Mouse (Mus musculus): ENCODE measurements around the gene Mpdz. TPM values are rescaled to one million over a fixed set of nuclear protein-coding genes. Genes with fewer than 3 reads are reported as not detected.

Mpdz gene
- total RNA-seq, 2 experiments from 2014 or later: 54.5 to 66.2 TPM

DNA sequence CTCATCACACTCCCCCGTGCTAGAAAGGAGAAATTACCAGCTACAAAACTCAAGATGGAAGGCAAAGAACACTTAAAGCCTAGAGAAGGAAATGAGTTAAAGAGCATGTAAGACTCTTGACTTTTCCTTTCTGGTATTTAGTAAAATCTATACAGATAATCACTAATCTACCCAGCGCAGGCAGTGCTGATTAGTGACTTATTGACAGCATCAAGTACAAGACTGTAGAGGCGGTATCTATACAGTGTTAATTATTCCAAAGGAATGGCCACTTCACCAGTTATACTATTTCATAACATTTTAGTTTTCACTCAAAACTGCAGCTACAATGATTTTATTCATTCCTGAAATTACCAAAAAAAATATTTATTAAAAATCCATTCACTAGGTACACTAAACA is 49.7 kb downstream of the Mpdz start:
- DNase-seq: no peak

DNA sequence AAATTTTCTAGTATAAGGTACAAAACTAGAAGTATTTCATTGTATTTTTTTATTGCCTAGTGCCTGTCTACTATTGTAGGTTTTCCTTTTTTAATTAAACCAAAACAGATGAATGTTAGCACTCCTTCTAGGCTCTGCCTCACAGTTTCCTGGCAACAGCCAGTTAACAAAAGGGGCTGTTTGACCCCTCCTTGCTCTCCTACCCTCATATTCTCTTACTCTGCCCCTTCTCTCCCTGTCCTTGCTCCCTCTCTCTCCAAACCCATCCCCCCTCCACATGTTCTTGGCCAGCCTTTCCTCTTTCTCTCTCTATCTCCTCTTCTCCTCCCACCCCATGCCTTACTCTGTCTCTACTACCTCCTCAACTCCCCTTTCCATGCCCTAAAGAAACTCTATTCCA is 53.4 kb downstream of the Mpdz start:
- DNase-seq: no peak

DNA sequence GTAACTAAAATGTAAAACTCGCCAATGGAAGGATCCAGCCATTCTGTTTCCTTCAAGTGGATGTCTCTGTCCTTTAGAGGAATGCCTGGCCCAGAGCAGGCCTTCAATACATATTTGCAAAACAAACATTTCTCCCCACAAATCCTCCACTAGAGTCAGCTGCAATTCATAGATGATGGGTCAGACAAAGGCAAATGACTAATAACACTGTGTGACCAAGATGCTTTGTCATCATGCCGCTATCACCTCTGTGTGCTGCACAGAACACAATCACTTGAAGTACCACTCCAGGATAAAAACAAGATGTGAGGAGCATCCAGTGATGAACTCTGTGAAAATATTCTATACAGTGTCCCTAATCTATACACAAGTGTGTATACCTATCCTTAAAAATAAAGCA is 55.0 kb downstream of the Mpdz start:
- no peak for DNase-seq

DNA sequence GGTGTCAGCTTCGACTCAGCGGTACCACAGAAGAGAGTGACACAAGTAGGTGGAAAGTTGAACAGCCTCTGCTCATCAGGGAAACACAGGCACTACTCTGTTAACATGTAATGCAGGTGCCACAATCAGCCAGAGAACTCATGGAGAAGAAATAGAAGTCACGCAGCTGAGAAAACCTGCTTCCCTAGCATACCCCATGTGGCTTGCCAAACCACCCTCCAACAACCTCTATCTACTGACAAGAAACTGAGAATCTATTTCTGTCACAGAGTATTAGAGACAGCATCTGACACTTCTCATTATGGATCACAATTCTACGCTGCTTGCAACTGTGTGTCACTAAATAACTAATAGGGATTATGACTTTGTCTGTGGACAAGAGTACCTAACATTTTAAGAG is 70.3 kb downstream of the Mpdz start:
- DNase-seq: no peak

DNA sequence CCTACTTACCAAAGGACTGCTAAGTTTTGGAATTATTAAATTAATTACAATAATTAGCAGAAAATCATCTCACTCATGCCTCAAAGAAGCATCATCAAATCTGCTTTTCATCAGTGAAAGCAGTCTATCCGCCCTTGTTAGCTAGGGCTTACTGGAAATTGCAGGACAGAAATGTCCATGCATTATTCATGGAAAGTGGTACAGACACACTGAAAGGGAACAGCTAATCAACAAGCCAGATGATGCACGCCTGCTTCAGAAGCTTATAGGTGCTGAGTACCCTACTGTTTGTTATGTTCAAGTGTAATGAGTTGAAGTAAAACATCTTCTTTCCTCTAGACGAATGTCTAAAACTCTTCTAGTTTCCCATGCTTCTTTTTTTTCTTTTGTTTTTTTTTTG is 91.2 kb downstream of the Mpdz start:
- no peak for DNase-seq

DNA sequence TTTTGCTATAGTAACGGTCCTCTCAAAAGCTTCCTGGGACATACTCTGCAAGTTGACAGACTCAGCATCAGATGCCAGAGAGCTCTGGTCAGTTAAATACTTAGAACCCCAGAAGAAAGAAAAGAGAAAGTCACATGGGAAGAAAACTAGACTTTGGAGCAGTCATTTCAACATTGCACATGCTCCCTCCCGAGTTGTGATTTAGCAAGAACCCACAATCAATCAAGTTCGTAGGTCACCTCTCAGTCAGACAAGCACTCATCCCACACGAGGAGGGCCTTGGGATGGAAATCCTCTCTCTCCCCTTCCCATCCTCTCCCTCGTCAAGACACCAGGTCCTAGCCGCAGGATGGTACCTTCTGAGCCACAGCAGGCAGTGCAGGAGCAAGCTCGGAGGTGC is 94.0 kb downstream of the Mpdz start:
- no peak for DNase-seq

DNA sequence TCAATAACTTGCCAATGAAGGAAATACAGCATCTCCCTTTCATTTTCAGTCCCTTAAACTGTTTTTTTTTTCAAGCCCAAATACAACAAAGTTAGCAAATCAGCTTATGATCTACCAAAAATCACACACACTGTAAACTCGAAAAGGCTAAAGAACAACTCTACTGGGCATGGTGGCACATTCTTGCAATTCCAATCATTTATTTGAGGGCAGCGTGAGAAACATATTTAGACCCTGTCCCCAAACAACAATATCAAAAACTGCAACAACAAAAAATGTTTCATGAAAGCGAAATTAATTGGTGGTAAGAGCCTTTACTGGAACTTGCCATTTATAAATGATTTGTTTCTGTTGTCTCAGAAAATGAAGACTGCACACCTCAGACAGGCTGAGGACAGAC is 97.5 kb downstream of the Mpdz start:
- no peak for DNase-seq

DNA sequence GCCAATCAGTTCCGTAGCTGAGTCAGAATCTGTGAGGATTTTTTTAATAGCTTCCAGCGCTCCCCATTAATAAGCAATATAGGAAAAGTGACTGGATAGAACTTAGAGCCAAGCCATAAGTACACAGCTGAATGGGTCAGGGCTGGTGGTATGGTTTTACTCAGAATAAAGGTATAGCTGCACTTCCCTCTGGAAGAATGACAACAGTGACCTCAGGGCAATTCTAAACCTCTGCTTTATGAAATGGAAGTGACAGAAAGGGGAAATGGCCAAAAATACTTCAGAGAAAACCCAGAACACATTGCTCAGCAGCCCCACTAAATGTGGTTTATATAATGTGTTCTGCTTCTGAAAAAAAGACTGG is 109.0 kb downstream of the Mpdz start:
- DNase-seq: no peak

DNA sequence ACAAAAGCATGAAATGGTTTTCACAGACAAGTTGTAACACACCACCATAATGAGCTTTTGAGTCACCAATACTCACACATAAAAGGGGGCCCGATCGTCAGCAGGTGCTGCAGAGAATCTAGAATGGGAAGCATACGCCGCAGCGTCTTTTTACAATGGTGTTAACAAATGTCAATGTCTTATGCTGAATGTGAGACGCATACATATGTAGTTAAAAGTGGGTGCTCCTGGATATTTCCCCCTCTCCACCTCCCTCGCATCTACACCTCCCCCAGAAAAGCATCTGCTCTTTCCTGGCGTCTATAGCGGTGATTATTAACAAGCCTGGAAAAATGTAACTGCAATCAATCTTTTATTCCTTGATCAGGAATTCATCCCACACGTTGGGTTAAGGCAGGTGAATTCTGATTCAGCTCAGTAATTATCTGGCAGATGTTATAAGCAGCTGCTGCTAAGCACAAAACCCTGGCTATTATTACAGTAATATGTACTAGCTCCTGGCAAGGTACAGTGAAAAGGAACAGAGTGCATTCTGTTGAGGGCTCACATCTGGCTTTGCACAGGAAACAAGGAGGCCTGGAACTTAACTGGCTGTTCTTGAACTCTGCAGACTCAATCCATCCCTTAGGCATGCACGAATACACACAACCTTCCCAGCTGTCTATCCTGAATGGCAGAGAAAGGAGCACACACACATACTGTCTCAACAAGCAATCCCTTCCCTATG is 109.6 kb downstream of the Mpdz start:
- no peak for DNase-seq

DNA sequence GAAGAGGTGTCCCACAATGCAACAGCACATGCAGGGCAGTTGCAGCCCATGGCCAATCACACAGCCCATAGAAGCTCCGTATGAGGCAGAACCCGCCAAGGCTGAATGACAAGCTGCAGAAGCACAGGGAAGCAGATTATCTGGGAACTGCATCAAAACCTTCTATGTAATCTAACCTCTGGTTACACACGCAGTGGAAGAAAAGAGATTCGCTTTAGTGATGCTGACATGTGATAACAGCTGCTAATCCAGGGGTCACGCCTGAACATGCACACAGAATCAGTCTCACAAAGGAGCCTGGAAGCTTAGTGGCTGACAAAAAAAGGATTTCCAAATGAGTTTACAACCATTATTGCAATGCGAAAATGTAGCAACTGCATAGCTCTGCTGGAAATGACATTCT is 110.2 kb downstream of the Mpdz start:
- no peak for DNase-seq

DNA sequence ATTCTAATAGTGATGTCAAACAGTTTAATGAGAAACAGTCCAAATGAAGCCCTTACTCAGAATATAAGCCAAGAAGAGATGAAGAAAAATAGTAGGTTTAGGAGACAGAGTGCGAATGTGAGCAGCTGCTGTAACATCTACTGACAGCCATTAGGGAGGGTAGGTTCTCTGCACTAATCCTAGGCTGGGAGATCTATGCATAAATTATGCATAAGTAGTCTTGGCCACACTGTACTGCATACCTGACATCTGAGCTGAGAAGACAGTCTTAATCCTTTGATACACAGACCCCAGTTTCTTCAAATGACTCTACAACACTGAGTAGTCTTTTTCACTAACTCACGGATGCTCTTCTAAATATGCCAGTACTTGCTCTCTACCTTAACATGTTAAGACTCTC is 114.9 kb downstream of the Mpdz start:
- no peak for DNase-seq

DNA sequence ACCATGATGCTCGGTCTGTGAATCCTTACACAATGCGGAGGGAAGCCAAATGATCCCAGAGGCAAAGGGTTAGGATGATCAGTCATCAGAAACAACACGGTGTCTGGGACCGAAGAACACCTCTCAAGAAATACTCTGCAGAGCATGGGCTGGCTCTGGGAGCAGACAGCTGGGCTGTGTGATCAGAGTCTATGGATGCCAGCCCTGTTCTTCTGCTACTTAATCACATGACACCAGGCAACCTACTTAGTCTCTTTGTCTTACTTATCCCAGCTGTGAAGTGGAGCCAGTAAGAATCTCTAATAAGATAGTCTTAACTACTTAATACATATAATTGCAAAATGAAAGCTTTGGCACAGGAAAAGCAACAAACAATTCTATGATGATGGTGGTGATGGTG is 118.8 kb downstream of the Mpdz start:
- no peak for DNase-seq

DNA sequence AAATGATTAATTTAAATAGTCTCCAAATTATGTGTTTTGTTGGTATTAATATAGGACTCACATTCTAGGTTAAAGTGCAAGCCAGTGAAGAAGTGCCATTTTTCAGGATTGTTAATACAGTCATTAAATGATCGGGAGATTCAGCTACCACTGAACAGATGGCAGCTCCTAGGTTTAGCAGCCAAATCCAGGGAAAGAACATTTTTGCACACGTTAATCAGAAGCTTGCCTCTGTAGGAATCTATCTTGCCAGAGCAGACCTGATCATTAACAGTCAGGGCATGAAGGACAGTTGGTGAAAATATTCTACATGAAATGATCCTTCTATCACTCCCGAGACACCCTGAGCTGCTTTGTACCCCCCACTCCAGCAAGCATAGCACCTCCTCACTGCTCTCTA is 120.4 kb downstream of the Mpdz start:
- no peak for DNase-seq

DNA sequence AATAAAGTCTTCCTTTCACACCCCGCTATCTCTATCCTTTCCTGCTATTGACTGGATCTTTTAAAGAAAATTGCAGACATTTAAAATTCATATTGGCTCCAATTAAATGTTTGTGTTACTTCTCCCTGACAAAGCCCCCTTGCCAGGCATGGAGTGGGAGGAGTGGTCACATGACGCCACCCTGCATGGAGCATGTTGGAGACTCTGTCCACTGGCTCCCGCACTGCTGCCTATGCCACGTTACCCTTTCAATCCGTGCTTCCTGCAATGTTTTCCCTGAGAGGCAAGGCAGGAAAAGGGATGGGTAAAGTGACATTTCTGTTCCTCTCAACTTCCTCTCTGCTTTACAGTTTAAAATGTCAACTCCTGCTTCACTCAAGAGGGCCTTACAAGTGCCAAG is 128.0 kb downstream of the Mpdz start:
- DNase-seq: no peak

DNA sequence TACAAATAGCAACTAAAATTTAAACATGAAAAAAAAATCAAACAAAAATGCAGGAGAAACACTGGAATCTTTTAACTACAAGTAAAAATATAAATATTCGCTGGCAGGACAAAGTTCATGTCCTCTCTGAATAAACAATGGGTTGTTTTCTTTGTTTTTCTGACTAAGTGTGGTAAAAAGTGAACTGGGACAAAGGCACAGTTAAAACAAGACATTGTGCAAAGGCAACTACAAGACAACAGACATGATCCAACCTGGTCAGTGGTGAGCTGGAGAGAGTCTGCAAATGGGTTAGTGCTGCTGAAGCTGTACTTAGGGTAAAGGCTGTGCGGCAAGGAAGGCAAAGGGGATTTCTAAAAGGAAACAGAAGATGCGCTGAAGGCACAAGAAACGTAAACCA is 129.4 kb downstream of the Mpdz start:
- no peak for DNase-seq

DNA sequence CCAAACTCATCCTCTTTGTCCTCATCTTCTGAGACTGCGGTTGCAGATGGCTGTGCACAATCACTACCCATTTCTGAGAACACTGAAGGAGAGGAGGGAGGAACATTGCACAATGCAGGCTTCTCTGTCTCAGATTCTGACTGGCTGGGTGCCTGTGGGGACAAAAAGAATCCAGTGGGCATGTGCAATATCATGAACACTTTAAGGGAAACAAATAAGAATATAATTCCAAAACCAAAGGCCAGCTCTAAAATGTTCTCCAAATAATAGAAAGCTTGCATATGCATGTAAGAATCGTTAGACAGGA is 132.5 kb downstream of the Mpdz start:
- DNase-seq: no peak

DNA sequence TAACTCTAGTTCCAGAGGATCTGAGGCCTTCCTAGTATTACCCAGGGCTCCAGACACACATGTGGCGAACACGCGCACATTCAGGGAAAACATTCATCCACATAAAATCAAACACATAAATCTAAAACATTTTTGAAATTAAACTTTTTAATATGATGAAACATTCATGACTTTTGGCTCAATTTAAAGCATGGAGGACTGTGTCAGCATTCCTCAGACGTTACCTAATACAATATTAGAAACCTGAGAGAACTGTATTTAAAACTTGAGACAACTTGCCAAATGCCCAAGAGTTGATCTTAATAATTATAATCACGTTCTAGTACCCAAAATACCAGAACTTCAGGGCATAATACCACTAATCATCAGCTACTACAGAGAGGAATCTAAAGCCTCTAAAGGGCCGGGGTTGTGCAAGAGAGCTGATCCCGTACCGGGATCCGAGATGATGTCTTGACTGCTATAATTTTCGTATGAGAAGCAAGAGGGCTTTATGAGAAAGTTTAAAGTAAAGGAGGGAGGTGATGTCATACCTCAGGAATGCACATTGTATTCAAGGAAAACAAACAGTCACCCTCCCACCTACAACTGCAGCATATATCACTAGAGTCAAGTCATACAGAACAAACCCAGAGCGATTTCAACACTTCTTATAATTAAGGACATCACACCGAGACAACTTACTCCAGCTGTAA is 133.0 kb downstream of the Mpdz start:
- no peak for DNase-seq

DNA sequence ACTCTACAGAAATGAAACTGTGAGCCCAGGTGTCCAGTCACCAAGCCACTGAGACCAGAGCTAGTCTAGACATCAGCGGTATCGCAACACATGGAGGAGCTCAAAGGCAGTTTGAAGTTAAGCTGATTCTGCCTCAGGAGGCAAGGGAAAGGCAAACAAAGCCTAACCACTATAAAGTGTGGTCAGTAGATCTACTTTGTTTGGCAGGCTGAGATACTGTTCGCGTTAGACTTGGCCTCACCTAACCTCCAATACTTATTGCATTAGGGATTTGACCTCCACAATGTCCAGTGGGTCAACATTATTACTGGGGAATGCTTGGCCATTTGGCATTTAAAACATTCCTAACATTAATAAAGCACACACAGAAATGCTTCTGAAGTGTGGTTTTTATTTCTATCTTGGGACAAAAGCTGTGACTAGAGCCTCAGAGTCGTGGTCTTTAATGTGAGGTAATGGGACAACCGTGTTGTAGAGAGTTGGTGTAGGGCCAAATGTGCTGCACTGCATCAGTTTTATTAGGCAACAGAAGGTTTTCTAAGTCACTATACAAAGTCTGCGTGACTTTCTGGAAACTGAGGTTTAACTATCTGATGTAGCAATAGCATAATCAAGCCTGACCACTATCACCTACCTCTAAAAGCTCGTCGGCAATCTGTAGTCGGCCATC is 134.9 kb downstream of the Mpdz start:
- DNase-seq: no peak

DNA sequence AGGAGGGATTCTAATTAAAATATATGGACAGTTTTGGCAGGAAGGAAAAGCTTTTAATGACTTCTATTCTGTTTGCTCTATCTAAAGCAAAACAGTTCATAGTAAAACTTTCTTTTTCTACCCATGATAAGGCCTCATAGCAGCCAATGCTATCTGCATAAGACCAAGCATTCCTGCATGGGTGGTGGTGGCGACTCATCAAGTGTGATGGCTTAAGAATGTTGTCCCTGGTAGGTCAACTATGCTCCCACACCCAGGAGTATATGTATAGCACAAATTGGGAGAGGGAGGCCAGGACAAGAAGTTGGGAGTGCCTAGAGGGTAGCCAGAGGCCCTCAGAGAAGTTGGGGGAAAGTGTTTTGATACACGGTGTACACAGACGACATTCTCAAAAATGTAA is 140.6 kb downstream of the Mpdz start:
- no peak for DNase-seq

DNA sequence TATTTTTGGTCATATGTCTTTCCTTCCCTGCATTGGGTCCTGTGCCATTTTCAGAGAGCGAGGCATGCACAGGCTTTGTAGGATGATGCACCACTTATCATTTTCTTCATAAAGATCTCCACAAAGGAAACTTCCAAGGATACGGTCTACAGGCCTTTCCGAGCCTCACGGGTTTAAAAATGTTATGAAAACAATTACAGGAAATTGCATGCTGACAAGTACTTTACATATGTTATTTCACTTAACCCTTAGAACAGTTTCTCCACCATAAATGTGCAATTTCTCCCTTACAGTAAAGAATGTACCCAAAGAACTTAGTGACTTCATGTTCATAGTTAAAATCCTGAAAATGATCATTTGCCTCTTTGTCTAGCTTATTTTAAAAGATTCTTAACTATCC is 144.2 kb downstream of the Mpdz start:
- no peak for DNase-seq

DNA sequence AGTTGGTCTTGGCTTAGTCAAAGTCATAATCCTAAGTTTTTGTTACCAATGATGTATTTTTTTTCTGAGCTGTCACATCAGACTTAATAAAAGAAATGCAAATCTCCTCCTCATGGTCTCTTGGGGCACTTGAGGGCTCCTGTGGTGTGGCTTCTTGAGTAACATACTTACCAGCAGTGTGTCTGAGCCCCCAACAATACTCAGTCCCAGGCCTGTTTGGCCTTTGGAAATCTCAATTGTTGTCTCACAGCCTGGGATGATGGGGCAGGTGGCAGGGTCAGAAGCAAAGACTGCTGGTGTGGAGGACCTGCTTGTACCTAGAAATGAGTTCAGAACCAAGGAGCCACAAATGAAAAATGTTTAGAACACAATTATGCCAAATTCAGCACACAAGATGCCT is 149.3 kb downstream of the Mpdz start:
- DNase-seq: no peak

DNA sequence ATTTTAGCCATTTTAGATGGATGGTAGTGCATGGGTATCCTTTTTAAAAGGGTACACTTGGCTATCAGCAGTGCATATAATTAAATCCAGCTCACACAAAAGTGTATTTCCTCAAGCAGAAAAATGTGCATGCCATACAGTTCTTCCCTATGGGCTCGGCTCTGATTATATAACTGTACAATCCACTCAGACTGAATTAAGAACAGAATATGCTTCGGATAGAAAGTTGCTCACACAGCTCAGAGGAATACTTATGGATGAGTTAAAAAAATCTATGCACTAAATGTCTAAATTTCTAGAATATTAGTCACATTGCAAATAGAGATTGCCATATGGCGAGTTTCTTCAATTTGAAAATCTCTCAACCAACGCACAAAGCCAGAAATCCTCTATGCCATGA is 157.1 kb downstream of the Mpdz start:
- no peak for DNase-seq

DNA sequence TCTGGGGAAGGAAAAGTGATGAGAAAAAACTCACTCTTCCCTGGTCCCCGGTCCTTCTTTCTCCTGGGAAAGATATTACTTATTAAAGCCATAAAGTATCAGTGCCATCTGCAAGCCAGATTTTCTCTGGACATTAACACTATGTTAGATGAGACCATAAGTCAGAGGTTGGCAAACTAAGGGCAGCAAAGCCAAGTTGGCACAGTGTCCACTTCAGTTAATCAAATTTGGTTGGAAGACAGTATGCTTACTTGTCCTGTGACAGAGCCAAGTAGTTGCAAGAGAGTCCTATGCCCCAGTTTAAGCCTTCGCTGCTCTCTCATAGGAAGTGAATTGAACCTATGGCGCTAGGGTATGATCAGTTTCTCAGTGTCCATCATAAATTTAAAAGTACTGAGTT is 159.0 kb downstream of the Mpdz start:
- DNase-seq: no peak

DNA sequence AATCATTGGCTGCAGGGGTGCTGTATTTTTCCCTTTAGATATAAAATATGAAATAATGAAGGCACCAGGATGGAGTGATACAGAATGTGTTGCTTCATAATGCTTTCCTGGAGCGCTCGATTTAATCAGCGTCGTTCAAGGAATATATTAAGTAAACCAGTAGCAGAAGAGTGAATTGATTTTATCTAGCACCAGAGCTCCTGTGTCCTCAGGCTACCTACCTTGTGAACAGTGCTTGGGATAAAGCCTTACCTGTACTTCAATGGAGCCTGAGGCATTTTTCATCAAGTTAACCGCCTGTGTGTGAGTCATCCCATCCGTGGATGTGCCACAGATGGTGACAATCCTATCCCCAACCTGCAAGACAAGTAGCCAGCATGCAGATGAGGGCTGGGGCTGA is 159.5 kb downstream of the Mpdz start:
- DNase-seq: no peak
